Mouse (Mus musculus): ENCODE data around the gene Grin2c.

GRCm38 (mm10) chr11:115246386-115246785, 20.7 kb downstream of the Grin2c start:
- TF ChIP-seq POLR2A (IDR thresholded peaks at IDR 0.05; ENCODE audit: borderline replicate concordance, extremely low read depth, low read depth, low read length): no peak
- no peak for TF ChIP-seq CTCF (IDR thresholded peaks at IDR 0.05; ENCODE audit: insufficient read depth, low read length)
